Mouse (Mus musculus): ENCODE results near the gene Dock2. TPM values are rescaled to one million over a fixed set of nuclear protein-coding genes. Genes with fewer than 3 reads are reported as not detected.
A peak's percentile ranks its signal among the peaks of the same experiment; 100 is the strongest.
"Not testable (repeated sequence)": the region's sequence is repeated elsewhere in the genome, so short reads cannot be mapped to it uniquely, and the experiment has no call there.

Gene Dock2
- total RNA-seq, 2 experiments from 2014 or later: 1.9 to 6.0 TPM

- no peak for DNase-seq
Observed at GRCm38 (mm10) chr11:34284124-34284808, 499.4 kb downstream of the Dock2 start.

GRCm38 (mm10) chr11:34277047-34277445, 506.6 kb downstream of the Dock2 start:
- DNase-seq: no peak

DNA sequence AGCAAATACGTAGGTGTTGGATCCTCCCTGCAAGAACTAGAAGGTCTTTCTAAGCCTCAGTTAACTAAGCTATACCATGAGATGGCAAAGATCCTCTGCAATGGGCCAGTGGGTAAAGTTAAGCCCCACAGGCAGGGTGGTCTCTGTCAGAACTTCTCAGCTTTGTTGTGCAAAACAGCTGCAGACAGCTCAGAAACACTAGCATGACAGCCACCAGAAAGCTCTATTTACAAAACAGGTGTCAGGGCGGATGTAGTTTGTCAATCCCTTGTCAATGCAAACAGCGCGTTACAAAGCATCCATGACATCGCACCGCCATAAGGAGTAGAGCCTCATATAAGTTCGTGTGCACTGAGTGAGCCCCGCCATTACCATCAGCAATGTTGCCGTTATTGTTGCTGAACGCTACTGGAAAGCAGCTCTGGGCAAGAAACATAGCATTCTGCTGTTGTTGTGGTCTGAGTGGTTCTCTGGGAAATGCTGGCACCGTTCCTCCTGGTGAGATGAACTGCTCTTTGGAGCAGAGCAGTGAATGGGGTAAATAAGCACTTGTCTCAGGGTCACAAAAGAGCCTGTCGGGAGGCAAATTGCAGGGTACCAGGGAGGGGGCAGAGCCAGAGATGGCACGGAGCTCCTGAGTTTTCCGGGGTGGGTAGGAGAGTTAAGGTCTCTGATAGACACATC, 507.2 kb downstream of the Dock2 start:
- no peak for DNase-seq

DNA sequence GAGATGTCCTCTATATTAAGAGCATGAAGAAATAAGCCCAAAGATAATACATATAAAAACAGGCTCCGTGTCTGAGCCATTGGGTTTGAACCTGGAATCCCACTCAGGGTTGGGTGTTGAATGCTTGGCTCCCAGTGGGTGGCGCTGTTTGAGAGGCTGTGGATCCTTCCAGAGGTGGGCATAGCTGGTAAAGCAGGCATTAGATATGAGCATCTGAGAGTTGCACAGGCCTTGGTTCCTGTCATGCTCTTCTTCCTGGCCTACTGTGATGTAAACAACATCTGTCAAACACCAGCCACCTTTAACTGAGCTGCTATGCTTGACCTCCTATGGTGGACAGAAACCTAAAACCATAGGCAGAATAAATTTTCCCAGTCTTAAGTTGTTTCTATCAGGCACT, 507.8 kb downstream of the Dock2 start:
- no peak for DNase-seq

DNA sequence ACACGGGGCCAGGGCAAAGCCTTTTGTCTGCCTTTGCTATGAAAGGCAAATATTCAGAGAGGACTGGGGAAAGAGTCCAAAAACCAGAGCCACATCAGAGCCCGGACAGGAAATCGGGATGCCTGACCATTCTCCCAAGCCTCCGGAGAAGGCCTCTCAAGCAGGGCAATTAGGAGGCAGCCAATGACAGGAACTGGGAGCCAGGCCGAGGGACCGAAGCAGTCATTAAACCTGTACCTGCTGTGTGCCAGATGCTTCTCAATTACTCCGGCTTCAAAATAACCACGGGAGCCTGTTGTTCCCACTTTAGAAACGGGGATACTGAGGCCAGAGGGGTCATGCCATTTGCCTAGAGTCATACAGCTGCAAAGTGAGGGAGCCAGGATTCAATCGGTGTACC, 511.7 kb downstream of the Dock2 start:
- DNase-seq: no peak

GRCm38 (mm10) chr11:34264099-34264498, 519.6 kb downstream of the Dock2 start:
- DNase-seq: no peak

DNA sequence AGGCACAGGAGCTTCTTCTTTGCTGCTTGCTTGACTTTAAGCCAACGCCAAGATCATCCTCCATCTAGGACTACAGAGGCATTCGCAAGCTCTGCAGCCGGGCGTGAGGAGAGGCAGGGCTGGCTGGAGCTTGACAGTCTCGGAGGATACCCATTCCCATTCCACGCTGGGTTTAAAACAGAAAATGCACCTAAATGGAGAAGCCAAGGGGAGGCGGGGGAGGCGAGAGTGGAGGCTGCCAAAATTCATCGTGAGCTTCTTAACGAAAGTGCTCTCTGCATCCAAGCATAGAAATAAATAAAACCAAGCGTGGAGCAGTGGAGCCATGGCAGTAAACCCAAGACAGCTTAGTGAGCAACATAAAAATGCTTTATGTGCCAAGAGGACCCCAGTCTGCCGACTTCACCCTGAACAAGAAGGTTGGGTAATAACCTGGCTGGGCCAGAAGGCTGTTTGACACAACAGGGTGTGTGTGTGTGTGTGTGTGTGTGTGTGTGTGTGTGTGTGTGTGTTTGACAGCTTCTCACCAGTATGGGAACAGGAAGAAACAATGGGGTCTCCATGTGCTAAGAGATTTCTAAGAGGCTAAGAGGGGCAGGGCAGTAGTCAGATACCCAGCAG, 524.7 kb downstream of the Dock2 start:
- DNase-seq: no peak

DNA sequence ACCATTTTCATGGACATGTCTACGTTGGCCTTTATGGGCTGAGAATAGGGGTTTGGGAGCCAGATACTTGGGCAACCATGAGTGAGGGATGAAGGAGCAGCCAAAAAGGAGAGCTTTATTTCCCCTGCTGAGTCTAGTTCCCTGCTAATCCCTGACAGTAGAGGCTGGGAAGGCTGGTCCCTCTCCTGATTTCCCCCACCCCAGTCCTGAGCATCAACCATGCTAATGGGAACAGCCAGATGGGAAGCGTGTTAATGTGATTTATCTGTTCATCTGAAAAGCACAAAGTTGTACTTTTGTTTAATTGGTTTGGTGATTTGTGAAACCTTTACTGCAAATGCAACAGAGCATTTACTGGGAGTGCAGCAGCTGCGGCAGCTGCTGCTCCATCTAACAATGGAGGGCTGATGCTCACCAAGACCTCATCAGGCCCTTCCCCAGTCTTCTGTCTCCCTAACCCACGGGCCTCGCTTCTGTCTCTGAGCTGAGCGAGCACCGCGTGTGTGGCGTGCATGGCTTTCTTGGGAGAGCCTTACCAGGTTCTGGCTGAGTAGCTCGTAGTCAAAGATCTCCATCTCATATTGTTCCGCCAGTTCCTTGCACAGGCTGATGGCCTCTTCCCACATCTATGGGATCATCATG, 526.0 kb downstream of the Dock2 start:
- DNase-seq: no peak

GRCm38 (mm10) chr11:34242979-34243378, 540.7 kb downstream of the Dock2 start:
- no peak for DNase-seq

- DNase-seq: no peak
Observed at GRCm38 (mm10) chr11:34240252-34240651, 543.4 kb downstream of the Dock2 start.

- peak; percentile 32 to 44 for DNase-seq
Observed at GRCm38 (mm10) chr11:34239691-34240090, 544.0 kb downstream of the Dock2 start.

- DNase-seq: no peak
Observed at GRCm38 (mm10) chr11:34236885-34237284, 546.8 kb downstream of the Dock2 start.

DNA sequence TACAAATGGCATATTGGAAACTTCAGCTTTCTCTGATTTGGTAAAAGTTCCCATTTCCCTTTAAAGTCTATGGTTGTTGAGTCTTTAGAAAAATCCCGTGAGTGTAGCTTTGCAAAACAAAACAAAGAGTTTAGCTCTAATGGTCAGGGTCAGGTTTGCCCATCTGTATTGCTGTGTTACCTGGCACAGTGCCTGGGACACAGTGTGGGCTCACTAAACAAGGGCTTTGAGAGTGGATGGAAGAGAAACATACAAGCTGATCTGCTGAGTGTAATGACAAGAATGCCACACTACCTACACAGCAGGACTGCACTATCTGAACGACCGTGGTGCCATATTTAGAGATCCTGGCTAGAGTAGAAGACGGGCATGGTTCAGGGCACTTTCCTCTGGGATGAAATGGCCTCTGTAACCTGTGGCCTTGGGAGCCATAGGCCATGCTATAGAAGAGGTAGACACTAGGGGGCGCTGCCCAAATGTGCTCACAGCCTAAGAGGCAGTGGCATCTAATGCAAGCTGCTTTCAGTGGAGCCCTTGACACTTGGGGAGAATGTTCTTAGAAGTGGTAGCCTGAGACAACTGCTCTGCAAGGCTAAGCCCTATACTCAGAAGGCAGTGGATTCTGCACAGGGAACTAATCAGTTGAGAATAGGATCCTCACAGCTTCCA, 547.5 kb downstream of the Dock2 start:
- peak in 1 of 2 experiments; percentile 8 for DNase-seq

DNA sequence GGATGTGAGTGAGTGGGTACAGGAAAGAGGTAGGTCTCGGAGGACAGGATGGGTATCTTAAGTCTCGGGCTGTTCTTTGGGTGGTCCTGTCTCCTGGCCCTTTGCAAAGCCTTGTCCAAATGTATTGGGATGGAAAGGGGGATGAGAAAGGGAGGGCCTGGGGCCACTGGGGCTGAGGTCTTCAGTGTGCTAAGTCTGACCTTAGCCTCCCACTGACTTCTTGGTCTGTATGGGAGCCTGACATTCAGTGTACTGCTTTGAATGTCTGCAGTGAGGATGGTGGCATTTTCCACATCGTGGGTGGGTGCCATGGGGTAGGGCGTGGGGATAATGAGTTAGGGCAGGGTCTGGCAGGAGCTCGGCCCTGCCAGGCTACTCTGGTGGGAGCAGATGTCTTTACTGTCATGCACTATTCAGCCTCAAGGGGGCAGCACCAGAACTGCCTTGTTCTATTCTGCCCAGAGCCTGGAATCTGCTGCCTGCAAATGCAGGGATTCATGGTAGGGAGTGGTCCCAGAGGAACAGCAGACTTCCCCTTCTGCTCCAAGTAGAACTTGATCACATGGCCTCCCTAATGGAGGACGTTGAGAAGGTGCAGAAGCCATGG, 554.8 kb downstream of the Dock2 start:
- DNase-seq: peak; percentile 12 to 61

- DNase-seq: no peak
Observed at GRCm38 (mm10) chr11:34227180-34227579, 556.5 kb downstream of the Dock2 start.

GRCm38 (mm10) chr11:34220596-34220995, 563.1 kb downstream of the Dock2 start:
- DNase-seq: not testable (repeated sequence)

DNA sequence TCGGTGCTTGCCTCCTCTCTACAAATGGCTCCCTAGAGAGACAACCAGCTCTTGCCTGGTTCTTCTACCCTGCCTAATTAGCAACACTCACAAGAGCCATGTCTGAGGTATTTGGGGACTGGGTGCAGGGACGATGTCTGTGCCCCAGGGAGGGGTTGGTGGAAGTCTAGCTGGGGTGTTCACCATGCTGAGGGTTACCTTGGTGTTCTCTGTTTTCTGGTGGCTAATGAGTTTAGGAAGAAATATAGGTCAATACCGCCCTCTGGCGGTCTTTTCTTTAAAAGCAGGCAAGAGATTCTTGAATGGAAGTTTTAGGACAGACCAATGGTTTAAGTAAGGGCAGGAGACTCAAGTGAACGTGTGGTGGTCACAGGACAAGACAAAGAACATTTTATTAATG, 570.8 kb downstream of the Dock2 start:
- peak; percentile 39 to 81 for DNase-seq

DNA sequence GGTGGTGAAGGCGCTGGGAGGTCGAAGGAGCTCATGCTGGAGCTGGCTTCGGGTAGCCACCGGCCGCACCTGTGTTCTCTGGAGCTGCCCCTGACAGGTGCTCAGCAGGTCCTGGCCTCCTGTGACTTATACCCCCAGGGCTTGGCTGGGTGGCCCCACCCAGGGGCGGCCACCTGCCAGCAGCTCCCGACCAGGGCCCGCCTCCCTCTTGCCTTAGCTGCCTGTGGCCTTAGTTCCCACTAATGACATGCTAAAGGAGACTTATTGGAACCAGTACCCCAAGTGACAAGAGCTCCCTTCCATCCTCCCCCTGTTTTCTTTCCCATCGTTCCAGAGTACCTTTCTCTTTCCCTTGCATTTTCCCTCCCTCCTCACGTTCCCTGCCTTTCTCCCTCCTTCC, 575.7 kb downstream of the Dock2 start, which contains the start of gene Foxi1:
TSS of gene Foxi1 (minus strand) at position 101 of the 400 bp plus-strand sequence.
- no peak for DNase-seq

DNA sequence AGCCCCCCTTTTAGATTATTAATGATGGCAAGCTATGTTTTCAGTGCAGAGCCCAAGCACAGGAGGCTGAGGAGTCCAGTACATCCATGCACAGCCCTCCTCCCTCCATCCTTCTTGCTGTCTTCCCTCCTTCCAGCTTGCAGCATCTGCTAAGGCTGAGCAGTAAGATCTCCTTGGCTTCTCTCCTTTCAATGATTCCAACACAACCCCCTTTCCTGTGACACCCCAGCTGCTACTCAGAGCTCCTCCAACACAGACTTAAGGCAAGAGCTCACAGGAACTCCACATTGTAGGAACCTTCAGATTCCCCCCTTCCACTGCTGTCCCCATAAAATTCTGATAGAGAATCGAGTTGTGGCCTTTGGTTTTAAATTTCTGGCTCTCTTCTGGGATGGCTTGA, 580.9 kb downstream of the Dock2 start:
- DNase-seq: no peak

DNA sequence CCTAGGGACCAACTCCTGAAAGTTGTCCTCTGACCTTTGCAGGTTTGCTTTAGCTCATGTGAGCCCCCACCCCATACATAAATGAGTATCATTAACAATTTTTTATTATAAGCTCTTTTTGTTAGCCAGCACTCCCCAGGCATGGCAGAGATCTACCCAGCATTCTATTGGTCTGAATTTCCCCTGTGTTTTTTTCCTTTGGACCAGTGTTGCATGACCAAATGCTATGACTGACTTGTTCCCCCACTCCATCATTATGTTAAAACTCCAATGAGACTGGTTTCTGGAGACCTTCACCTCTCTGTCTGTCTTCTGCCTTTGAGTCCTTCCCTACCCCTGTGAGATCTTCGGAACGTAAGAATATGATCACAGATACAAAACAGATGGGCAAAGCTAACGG, 588.5 kb downstream of the Dock2 start:
- DNase-seq: no peak

GRCm38 (mm10) chr11:34194158-34194941, 589.3 kb downstream of the Dock2 start:
- DNase-seq: no peak
